Mouse (Mus musculus) B cell, adult 2 months (primary cell): Measurements from ENCODE around the gene Ntrk2.
"Not testable (repeated sequence)": the region's sequence is repeated elsewhere in the genome, so short reads cannot be mapped to it uniquely, and the experiment has no call there.

Experiments
- DNase-seq, 2 experiments: peaks; one replicate each; pipeline ENCODE4 v3.0.0; 2022

Ntrk2 gene

DNA sequence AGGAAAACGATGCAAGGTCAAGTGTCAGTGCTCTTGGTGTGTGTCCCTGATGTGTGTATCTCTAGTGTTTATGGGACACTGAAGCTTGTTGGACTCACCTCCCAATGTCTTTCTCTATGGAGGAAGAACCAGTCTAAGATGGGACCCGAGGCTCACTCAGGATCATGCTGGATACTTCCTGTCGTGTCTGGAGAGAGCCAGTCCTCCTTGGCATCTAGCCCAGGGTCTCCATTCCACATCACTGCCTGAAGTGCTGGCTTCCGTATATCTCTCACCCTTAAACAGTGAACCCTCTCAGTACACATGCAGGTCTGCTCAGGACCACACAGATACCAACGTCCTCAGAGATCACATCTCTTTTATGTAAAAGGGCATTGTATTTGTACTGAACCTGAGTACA is 166.1 kb downstream of the Ntrk2 start:
- DNase-seq, result no peak

DNA sequence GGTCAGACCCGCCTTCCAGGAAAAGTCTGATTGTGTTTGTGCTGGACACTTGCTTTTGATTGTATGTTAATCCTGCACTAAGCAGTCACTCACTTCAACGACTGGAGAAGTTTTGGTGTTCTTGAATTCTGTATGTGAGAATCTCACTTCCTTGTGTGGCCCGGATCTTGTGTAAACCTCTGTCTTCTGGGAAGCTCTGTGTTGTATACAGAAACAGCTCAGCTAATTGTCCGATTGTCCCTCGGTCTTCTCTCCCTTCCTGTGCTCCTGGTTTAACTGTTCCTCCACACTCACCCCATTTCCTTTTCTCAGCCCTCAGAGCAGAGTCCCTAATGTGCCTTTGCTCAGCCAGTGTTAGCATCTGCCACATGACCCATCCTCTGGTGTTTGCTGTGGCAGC is 190.1 kb downstream of the Ntrk2 start:
- no peak for DNase-seq

DNA sequence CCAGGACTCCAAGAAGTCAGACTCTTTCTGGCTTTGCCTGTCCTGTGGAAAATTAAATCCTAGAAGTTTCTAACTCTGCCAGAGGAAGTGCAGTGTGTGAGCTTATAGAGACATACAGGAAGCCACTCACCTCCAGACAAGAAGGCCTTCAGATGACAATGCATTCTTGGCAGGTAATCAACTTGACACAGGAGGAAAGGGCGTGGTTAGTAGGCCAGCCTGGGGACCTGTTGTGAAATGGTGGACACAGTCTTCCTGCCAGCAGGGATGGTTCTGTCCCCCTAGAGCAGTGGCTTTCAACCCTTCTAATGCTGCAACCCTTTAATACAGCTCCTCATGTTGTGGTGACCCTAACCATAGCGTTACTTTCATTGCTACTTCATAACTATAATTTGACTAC is 191.4 kb downstream of the Ntrk2 start:
- DNase-seq, result no peak

DNA sequence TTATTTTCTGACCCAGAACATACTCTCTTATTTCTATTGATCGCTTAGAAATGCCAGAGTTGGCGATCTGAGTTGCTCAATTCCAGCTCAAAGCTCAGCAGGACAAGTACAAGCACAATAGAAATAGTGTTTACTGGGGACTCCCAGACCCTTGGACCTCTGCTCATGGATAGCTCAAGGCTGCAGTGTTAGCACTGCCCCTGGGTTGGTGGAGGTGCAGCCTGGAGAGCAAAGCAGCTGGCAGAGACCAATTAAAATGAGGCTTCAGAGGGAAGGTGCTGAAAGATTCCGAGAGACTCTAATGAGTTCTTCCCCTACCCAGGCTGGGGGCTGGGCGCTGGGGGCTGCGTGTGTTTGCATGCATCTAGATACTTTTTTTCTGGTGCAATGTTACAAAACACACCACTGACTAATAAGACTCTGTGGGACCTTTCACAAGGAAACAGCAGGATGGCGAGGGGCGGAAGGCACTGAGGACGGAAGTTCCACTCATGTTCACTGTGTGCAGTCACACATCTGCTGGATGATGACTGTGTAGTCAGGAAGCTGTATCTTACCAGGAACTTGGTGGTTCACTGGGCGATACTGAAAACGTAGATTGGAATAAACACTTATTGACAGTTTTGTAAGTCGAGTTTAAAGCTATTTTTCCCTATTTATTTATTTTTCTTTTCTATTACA is 193.1 kb downstream of the Ntrk2 start:
- no peak for DNase-seq

DNA sequence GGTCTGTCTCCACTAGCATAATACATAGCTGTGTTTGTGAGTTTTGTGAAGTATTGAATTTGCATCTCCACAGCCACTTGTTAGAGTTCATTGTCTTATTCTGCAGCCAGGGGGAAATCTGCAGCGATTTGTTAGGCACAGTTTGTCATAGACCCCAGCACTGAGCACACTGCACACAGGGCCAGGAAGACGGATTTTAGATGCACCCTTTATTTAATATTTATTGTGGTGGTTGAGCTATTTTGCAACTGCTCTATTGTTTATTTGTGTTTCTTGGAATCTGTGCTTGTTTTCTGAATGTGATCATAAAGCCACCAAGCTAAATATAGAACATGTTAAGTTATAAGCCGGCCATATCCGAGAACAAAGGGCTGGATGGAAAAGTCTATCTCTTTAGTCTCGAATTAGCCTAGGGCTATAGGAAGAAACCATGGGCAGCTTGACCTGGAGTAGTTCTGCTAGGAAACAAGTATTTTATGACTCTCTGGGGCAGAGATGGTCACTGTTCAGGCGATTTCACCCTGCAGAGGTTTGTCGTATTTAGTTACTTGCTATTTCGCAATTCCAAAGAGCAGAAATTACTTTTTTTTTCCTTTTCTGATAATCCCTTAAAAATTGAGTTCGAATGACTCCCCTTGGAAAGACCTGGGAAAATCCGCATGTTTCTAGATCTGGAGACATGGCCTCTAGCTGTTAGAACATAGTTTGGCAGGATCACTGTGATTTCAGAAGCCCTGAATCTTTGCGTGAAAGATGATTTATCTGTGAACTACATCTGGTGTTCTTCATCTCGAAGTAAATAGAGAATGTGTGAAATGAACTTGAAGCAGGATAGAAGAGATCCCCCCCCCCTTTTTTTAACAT is 196.8 kb downstream of the Ntrk2 start:
- DNase-seq, result no peak

DNA sequence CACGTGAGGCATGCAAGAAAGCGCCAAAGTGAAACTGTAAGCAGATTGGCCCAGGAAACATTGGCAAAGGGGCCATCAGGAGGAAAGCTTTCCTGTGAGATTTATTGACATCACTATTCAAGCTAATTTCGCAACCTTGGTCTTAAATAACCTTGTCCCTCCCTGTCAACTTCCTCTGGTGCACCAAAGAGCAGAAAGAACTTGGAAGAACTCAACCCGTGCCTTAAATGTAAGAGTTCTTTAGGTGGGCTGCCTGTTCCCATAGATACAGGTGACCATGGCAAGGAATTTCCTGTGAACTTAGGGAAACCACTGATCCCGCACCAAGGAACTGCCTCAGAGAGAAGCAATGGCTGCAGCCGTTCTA is 197.4 kb downstream of the Ntrk2 start:
- no peak for DNase-seq

DNA sequence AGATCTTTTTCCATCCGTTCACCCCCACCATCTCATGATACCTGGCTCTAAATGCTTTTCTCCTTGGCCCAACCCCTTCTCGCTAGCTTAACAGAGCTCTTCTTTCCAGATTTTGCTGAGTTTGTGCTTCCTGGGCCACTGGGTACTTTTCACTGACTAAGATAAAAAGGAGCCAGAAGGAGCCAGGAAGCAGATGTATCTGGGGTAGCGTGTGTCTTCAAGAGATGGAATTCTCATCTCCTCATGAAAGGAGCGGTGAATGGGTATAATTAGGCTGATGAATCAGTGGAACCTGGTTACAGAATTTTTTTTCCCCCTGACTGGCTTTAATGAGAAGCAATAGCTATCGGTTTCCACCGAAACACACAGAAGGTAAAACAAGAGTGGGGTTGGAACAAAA is 198.2 kb downstream of the Ntrk2 start:
- no peak for DNase-seq

DNA sequence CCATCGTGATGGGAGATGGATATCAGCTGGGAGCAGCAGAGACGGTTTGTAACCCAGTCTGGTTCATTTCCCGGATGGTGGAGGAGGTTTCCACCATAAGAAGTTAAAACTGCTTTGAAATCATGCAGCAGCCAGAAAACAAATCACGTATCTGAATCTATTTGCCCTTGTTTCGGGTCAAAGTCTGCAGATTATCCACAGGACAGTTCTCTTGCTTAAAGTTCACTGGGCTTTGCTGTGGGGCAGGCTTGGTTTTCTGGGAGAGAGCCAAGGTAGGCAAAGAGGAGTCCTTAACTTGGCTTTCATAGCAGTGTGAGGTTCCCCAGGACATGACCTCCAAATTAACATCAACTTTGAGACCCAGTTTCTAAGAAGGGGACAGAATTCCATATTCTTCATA is 203.5 kb downstream of the Ntrk2 start:
- no peak for DNase-seq

DNA sequence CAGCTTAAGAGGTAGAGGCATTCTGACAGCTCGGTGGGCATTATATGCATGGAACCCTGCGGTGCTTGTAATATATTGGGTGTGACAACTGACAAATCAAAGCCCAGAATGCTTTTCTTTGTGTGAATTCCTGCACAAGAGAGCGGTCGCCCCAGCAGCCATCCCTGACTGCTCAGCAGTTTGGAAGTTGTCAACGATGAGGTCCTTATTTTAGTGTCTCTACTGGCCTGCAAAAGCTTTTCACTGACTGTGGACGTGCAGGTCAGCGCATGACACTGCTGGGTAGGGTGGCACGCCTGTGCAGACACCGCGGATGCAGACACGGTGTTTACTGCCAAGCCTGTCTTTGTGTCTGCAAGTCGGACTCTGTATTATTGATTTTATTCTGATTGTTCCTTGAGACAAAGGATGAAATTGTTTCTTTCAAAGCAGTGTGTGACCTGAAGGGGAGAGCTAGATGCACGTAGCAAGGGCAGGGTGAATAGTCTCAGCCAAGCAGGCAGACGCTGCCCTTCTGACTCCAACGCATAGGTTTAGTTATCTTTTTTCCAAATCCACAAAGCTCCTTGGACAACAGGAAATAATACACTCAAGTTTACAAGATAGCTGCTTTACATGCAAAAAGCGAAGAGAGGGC is 204.6 kb downstream of the Ntrk2 start:
- no peak for DNase-seq

DNA sequence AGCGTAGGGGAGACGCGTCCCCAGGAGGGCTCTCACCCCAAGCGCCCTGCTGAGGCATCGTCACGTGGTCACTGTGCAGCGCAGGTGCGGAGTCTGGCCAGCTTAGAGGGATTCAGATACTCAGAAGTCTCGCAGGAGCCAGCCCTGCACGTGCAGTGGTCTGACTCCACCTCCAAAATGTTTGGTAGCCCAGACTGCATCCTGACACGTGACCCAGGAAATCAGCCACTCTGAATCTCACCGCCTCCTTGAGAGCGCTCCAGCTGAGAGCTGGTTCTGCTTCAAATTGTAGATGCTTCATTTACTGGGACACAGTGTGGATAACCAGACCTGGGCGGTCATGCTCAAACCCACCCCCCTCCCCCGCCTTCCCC is 205.1 kb downstream of the Ntrk2 start:
- no peak for DNase-seq

DNA sequence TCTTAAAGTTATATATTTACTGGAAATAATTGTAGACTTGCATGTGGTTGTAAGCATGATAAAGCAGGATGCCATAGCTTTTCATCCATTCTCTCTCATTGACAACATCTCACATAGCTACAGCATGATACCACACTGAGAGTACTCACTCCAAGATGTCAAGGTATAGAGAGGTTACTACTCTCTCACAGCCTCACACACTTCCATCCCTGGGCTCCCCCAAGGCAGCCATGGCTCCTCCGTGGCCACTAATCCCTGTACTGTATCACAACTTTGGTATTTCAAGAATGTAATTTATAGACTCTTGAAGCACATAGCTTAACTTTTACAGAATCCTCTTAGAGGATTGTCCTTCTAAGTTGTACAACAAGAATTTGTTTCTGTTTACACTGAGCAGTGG is 209.0 kb downstream of the Ntrk2 start:
- DNase-seq, result no peak

DNA sequence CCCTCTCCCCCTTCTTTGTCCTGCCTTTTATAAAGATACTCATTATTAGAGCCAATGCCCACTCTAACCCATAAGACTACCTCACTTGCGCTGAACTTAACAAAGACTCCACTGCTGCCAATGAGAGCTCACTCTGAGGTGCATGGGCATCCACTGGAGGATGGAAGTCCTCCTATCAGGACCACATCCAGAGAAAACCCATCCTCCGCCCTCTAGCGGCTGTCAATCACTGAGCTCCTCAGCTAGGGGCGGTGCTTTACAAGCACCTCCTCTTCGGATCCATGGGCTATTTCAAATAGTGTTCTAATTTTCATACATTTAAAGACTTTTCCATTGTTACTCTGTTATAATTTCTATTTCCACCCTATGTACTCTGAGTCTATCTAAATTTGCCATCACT is 210.8 kb downstream of the Ntrk2 start:
- DNase-seq, result no peak

DNA sequence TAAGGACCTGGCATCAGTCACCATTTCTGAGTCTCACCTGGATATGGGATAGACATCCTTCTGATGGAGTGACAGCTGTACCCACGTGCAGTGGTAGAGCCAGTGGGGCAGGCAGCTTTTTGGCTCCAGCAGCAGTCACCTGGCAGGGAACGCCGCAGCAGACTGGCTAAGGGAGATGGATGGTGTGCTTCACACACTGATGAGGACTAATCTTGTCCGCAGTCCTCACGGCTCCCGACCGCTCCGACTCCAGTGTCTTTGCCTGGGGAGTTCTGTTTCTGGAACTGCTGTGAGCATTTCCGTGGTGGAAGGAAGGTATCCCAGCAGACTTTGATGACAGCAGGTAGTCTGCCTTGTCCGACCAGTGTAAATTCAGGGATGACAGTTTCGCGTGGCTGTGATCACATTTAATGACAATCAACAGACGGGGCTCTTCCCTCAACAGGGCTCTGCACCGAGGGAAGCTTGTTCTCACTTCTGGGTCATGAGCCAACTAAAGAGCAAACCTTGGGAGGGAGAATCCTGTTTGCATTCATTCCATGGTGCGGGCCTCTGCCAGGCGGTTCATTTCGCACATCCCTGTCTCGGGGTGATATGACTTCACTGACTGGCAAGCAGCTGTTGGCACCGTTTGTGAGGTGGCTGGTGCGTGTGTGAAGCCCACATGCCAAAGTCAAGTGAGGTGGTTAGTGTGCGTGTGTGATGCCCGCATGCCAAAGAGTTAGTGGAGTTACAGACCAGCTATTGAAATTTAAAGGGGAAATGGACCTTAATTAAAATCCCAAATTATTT is 216.1 kb downstream of the Ntrk2 start:
- no peak for DNase-seq

DNA sequence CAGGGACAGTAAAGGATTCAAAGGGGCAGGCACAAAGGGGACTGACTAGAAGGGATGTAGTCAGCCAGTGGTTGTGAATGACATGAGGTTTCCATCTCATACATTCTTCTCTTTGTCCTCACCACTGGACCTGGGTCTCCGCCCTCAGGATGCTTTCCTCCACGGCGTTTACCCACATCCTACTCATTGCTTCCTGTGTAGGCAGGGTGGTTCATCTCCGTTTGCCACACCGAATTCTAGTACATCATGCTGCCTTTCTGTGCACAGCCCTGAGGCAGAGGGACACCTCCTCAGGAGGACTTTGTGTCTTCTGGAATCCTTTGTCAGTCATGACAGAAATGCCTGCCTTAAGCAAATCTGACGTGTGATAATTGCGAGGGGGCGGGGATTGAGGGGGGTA is 219.3 kb downstream of the Ntrk2 start:
- DNase-seq, result no peak

DNA sequence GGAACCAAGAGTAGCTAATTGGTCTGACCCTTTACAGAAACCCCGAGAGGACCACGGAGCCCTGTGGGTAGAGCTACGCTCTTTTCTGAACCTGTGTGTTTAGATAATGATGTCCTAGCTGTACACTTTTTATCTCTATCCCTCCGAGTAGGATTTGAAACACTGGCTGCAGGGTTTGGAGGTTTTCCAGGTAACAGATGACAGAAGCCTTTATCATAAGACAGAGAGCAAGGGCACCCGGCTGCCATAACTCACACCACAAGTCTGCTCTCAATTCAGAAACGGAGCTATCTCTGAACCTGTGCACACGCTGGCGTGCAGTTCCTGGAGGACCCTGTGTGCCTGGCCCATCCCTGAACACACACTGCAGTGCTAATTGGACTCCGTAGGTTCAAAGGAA is 221.1 kb downstream of the Ntrk2 start:
- DNase-seq, result no peak

DNA sequence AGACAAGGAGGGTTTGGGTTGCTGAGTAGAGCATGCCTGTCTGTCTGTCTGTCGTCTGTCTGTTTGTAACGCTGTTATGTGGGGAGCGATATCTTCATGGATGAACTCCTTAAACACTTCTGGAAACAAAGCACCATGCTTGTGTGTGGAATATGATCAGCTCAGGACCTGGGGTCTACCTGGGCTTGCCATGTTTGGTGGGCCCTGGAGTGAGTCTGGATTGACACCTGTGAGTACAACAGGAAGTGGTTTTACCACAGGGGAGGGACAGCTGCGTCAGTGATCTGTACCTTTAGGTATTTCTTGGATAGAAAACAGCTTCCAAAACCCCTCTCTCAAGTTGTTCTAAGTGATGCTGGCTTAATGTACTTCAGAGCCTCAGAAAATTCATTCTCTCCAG is 222.2 kb downstream of the Ntrk2 start:
- no peak for DNase-seq

DNA sequence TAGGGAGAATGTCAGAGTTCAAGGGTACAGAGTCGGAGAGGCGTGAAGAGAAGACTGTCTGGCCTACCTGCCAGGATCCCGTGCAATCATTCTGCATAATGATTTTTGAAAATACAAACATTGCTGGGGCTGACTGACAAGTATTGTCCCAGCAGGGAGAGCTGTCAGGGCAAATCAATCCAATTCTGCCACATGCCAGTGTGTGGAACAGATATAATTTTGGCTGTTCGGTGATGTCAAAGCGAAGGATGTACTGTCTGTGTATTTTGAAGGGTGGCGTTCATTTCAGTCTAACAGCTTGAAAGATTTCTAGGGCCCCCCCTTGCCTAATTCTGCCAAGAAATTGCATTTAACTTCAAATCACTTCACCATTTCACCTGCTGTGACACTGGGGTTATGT is 224.2 kb downstream of the Ntrk2 start:
- DNase-seq, result no peak

DNA sequence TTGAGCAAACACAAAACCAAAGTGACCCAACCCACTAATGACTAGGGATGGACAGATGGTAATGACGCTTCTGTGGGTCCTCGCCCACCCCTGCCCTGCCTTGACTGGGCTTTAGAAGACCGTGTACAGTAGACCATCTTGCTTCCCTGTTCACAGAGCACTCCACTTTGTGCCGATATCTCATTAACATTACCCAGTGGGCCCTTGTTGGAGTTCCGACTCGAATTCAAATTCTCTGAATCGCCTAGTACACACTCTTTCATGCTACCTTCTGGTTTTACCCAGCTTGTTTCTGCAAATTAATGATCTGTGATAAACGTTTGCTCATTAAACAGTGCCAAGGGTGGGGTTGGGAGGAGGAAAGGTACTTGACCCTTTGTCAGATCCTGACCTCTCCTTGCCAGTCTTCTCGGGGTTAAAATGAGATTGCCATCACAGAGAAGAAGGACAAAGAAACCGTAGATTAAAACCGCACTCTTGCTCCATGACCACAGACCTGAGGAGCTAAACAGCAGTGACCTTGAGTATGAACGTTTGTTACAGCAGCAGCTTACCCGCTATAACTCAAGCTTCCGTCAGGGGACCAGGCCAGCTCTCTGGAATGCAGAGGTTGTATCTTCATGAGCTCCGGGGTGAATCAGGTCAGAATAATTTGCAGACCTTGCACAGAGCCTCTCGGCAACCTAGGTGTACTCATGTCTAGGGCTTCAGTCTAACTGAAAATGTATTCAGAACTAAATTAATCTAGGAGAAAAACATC is 234.0 kb downstream of the Ntrk2 start:
- DNase-seq, result no peak

DNA sequence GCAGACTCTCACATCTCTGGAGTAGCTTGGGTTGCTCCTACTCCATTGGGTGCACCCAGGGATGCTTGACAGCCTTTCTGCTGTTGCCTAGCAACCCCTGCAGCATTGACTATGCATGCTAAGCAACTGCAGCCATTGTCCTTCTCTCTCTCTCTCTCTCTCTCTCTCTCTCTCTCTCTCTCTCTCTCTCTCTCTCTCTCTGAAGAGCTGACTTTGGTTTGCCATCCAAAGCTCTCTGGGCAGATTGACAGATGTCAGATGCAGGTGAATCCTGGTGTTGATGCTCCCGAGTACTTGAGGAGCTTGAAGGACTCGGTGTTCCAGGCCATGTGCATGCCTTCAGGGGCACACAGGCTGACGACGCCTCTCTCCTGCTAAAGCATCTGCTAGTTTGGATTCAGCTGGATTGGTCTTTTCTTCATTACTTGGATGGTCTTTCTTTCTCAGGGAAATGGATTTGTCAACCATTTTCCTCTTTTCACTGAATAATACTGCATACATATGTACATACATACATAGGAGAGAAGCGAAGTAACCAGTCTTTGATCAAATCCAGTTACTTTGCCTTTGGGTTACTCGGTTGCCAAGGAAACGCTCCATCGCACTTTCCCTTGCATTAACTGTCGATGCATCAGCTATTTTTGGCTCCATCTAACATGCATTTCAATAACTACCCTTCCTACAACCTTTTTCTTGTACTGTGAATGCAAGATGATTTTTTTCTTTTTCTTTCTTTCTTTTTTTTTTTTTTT is 234.8 kb downstream of the Ntrk2 start:
- DNase-seq, result no peak

DNA sequence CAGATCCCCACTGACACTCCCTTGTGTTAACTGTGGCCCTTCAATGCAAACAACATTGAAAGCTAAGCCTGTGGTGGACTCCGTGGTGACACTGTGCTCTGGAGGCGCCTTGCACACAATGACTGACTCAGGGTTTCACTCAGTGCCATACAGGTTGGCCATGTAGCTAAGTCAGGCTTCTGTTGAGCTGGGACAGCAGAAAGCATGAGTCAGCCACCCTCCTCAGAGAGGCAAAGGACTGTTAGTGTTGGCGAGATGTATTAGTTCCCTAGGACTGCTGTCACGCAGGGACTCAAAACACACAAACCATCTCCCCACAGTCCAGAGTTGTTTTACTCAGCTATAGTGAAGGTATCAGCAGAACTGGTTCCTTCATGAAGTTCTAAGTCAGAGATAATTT is 245.8 kb downstream of the Ntrk2 start:
- DNase-seq, result no peak

DNA sequence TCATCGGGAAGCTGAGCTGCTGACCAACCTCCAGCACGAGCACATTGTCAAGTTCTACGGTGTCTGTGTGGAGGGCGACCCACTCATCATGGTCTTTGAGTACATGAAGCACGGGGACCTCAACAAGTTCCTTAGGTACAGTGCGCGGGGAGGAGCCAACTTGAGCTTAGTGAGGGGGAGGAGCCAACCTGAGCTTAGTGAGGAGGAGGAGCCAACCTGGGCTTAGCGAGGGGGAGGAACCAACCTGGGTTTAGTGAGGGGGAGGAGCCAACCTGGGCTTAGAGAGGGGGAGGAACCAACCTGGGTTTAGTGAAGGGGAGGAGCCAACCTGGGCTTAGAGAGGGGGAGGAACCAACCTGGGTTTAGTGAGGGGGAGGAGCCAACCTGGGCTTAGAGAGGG is 248.0 kb downstream of the Ntrk2 start:
- not testable (repeated sequence) for DNase-seq

DNA sequence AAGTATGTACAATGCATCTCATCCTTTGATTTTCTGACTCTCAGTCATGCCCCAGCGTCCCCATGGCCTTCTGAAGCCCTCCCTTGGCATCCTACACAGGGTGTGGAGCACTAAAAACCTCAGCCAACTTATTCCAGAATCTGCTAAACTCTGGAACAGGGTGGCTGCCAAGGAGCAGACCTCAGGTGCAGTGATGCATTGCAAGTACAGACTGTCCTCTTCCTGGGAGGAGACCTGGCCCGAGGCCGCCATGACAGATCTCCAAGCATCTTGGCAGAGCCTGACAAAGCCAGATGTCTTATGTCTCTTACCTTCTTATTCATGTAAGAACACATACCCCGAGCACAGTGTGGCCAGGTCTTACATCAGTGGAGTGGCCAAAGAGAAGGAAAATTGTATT is 250.5 kb downstream of the Ntrk2 start:
- no peak for DNase-seq
